Mouse (Mus musculus): Measurements from ENCODE around the gene Brd2.

The Brd2 gene

GRCm38 (mm10) chr17:34131911-34132310 is 9.5 kb upstream of the Brd2 start:
- DNase-seq (ENCODE audit: low spot score in 2 of 2): no peak

DNA sequence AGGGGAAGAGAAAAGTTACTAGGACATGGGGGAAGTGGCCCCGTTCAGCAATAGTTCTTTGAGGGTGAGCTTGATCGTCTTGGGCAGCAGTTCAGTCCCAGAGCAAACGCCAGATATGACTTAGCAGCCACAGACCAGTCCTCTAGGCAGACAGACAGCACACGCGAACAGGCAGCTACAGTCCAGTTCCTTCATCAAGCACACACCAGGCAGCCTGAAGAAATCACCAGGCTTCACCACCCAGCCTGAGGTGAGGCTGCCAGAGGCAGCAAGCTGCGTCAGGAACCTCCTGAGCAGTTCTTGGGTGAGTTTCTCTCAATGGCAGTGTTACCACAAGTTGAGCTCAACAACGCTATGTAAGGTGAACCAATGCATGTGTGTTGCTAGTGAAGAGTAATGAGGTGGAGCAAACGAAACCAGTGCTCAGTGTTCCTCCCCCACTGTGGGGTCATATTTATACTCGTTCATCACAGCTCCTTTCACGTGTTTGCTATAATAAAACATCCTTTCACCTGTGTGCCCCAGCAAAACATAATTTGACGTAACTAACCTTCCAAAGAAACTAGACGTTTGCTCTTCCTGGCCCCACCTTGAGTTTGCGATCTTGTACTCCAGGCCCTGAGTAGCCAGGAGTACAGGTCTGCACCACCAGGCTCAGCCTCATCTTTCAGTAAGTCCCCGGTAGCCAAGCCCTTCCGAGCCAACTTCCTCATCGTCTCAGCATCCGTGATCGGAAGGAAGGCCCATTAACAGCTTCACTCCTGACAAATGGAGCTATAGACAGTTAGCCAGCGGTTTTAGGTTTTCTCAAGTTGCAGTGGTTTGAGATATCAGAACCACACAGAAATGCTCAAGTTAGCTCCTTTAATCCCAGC is 7.9 kb upstream of the Brd2 start:
- DNase-seq (ENCODE audit: low spot score in 2 of 2): no peak

GRCm38 (mm10) chr17:34128944-34129791 is 6.7 kb upstream of the Brd2 start:
- no peak for DNase-seq (ENCODE audit: low spot score in 2 of 2)

DNA sequence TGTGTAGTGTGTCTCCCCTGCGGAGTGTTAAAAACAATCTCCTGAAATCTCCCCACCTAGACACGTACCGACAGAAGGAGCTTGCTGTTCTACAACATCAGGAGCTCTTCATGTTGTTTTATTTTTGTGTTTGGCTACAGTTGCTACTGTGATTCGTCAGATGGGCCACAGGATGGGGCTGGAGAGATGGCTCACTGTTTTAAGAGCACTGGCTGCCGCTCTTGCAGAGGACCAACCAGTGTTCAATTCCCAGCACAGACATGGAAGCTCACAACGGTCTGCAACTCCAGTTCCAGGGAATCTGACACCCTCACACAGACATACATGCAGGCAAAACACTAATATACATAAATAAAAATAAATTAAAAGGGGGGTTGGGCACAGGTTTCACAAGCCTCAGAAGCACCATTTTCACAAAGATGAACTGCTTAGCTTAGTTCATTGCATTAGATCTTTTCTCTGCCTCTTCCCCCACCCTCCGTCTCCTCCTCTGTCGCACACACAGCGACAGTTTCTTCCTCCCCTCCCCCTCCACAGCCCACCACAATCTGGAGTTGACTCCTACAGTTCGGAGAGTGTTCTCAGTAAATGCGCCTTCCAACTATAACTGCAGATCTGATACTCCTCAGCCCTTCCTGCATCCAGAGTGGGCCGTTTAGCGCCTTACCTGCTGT is 6.0 kb upstream of the Brd2 start:
- DNase-seq (ENCODE audit: low spot score in 2 of 2): no peak

DNA sequence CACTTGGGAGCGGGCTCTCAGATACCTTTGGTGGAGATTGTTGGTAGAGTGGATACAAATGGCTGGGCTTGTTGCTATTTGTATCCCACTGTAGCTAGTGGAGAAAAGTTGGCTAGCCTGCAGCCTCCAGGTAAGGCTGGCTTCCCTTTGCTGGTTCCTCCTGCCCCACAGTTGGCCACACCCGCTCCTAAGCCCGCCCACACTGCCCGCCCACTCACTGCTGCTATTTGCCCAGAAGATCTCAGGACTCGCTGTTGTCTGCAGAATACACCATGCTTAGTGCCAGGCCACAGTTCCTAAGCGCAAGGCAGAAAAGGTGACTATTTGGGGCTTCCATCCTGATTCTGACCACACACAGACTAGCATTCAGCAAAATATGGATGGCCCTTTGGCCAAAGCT is 5.0 kb upstream of the Brd2 start:
- DNase-seq (ENCODE audit: low spot score in 2 of 2): no peak

GRCm38 (mm10) chr17:34126826-34127420 is 4.5 kb upstream of the Brd2 start:
- DNase-seq (ENCODE audit: low spot score in 2 of 2): no peak

- DNase-seq (ENCODE audit: low spot score in 2 of 2): no peak
Measured at GRCm38 (mm10) chr17:34124649-34125048, 2.2 kb upstream of the Brd2 start.

- peak; percentile 52 to 67 for DNase-seq (ENCODE audit: low spot score in 2 of 2)
Measured at GRCm38 (mm10) chr17:34123518-34123917, 1.1 kb upstream of the Brd2 start.

DNA sequence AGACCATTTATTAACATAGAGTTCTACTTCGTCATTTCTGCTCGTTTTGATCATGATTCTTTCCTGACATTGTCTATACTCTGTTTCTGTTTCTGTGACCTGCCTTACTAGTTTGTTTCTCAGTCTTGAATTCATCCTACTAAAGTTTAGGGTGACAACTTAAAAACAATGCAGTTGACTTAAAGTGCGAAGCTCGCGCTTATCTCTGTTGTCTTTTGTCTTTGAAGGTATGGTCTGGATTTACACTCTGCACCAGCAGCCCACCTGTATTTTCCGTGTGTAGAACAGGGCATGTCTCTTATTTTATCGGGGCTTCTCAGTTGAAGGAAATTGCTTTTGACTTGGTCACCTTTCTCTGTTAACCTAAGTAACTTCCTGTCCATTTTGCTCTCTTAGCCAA is 677 bp upstream of the Brd2 start:
- DNase-seq (ENCODE audit: low spot score in 2 of 2): no peak

DNA sequence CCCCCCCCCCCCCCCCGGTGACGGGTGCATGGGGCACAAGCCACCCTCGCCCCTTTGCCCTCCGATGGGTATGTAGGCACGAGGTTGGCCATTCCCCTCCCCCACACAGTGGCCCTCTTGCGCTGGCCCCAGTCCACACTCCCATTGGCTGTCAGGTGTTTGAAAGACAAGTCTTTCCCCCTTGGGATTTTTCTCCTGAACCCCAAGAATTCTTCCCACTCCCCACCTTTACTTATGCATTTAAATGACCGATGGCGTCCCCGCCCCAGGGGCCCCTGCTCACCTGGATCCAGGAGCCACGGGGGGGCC is 601 bp downstream of the Brd2 start:
- no peak for DNase-seq (ENCODE audit: low spot score in 2 of 2)

- peak; percentile 93 for DNase-seq (ENCODE audit: low spot score in 2 of 2)
Measured at GRCm38 (mm10) chr17:34121172-34121878, 1.1 kb downstream of the Brd2 start.

DNA sequence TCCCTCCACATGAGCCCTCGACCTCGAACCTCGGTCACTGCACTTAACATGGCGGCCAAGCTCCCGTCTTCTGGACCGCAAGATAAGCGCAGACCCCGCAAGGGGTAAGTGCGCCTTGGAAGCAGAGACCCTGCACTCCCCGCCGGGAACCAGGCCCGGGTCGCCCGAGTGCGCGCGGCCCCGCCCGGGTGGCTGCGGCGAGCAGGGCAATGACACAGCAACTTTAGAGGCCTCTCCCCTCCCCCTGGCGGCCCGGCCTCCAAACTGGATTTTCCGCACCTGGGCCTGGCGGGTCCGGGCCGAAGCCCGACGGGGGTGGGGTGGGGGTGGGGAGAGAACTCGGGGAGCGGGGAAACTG is 1.6 kb downstream of the Brd2 start:
- DNase-seq (ENCODE audit: low spot score in 2 of 2): peak; percentile 88

DNA sequence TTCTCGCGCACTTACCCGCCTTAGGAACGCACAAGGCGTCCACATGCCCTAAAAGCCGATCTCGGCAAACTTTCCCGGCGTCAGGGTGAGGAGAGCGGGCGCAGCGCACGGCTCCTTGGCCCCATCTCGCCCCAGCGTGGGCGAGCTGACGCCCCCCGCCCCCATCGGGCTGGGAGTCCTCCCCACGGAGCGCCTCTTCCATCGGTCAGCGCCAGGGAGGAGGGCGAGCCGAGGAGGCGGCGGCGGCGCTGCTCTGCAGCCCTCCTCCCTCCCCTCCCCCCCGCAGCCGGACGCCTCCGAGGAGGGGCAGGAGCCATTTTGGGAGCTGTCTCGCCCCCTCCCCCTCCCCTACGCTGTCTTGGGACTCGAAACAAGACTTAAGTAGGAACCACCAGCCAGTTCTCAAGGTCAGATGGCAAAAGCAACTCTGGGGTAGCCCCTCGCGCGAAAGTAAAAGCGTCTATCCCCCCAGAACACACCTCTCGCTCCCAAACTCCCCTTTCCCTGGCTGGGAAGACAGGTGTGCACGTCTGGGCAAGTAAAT is 2.2 kb downstream of the Brd2 start:
- peak; percentile 87 to 90 for DNase-seq (ENCODE audit: low spot score in 2 of 2)

- peak; percentile 99 for DNase-seq (ENCODE audit: low spot score in 2 of 2)
Measured at GRCm38 (mm10) chr17:34119249-34120179, 2.9 kb downstream of the Brd2 start, which contains the start of gene H2-DMa. H2-DMa (plus strand) TSS chr17:34119541.

DNA sequence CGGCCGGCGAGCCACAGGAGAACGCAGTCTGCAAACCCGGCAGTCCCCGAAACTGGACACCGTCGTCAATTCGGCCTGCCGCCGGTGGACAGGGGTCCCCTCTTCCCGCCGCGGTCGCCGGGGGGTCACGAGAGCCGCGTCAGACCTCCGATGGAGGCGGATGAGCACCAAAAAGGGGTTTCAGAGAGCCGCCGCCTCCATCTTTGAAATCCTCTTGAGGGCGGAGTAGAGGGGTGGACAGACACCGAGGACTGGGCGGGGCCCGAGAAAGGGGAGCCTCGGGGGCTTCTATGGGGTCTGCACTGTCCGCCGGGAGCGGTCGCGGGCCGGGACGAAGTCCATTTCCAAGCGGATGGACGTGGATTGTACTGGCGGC is 3.6 kb downstream of the Brd2 start:
- DNase-seq (ENCODE audit: low spot score in 2 of 2): no peak

DNA sequence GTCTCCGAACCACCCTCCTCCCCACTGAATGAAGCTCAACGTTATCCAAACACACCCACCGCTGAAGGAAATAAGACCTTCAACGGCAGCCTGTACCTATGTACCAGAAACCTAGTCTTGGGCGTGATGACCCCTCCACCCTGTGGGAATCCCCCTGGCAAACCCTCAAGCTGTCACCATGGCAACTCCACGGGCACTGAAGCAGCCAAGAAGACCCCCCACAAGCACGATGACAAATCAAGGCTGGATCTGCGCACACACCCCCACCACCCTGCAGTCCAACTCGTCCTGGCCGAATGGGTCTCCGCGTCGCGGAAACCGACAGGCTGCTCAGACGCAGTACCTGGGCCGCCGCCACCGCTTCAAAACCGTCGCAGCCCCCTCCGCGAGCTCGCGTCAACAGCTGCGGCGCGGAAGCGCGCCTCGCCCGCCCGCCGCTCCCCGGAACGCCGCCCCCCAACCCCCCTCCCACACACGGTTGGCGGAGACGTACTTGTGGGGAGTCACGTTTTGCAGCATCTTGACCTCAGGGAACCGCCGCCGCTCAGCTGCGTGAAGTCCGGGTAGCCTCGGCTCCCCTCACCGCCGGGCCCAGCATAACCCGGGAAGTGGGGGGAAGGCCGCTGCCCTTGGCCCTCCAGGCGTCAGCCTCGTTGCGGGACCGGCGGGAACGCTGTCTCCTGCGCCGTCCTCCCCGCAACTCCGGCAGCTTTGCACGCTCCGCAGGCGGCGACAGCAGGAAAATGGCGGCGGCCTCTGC is 4.1 kb downstream of the Brd2 start:
- DNase-seq (ENCODE audit: low spot score in 2 of 2): peak; percentile 43 to 46

GRCm38 (mm10) chr17:34117421-34118112 is 4.9 kb downstream of the Brd2 start:
- no peak for DNase-seq (ENCODE audit: low spot score in 2 of 2)

DNA sequence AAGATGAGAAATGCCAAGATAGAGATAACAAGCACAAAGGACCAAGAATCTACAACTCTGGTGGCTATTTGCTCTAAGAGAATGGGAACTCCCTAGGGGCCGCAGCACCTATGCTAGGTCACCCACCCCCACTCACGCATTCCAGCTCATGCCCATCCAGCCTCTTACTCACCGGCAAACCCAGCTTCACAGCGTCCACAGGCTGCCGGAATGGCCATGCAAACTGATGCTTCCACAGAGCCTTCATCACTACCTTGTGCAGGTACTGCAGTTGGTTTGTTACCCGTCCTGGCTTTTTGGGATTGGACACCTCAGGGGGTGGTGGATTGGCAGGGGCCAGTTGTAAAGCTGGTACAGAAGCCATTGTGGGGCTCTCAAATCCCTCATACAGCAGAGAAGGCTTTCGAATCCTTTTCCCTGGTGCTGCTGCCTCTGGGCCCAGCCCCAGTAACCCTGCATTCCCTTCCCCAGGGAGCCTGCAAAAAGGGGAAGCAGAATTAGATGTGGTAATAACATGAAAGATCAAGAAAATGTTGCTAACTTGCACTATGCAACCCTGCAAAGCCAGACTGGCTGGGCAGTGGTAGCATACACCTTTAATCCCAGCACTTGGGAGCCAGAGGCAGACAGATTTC is 5.6 kb downstream of the Brd2 start:
- peak in 1 of 2 experiments; percentile 29 for DNase-seq (ENCODE audit: low spot score in 2 of 2)

Measured in heart, adult 9 months (tissue).